Mouse (Mus musculus) heart, adult 8-10 months (tissue): ENCODE data around the gene Arid1b. TPM values are rescaled to one million over a fixed set of nuclear protein-coding genes. Genes with fewer than 3 reads are reported as not detected.

Experiments
- DNase-seq: peaks from one replicate; pipeline ENCODE4 v3.0.0; 2022; ENCODE audit warnings: low spot score
- total RNA-seq, 4 experiments: library from RNA; stranded (reverse); gene quantifications; 2 replicates each; pipeline ENCODE4 v1.2.4; 2022

Arid1b gene
- total RNA-seq, 4 experiments from 2014 or later, result 25.0 to 27.2 (median 26.2) TPM

DNA sequence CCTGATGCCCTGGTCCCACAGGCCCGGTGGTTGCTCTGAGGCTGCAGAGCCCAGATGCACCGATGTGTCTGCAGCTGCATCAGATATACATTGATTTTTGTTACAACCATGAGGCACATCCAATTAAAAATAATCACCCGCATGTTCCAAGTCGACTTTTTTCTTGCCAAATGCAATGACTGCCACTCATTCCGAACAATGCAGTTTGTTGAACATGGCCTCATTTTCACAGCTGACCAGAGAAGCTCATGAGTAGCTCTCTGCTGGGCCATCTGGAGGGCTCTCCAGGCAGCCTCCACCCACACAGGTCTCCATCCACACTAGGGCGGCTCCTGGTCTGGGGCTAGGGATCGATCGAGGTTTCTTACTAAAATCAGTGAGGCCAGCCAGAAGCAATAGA is 378.8 kb downstream of the Arid1b start:
- DNase-seq, result no peak

DNA sequence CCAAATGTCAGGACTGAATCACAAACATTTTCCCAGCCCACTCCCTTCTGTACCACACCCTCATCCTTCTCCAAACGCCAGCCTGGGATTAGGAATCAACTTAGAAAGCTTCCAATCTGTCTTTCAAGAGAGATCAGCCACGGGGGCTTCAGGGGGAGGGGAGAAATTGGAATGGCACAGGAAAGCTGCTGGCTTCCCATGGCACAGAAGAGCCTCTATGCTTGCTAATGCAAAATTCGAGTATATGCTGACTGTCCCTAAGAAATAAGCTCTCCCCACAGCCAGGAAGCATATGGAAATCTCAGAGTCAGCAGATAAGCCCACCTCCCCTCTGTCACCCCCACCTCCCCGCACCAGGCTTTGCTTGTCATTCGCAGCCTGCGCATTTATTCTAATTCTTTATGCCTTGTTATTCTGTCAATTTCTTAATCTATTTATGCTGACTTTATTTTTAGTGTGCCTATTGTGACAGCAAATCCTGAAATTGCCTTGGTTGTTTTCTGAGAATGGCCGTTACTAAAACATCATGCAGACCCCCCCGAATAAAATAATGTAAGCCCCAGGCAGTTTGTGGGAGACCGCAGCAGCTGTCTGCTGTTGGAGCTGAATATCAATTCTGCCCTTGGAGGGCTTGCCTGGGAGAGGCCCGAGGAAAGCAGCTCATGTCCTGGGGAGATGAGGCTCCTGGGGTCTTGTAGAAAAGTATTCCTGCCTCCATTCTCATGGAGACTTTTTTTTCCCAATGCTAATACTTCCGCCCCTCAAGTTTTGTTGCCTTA is 383.2 kb downstream of the Arid1b start:
- DNase-seq, result no peak

DNA sequence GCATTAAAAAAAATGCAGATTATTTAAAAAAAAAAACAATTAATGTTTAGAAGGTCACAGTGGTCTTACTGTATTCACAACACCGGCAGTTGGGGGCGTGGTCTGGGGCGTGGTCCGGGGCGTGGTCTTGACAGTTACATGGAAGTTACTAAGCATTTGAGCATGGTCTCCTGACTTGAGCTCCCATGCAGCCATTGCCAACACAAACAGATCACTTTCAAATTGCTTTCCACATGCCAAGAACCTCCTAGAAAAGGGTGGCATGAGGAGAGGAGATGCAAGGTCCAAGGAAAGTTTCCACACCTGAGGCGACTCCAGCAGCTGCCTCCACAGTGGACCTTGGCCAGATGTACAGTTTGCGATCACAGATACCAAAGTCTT is 383.8 kb downstream of the Arid1b start:
- no peak for DNase-seq

DNA sequence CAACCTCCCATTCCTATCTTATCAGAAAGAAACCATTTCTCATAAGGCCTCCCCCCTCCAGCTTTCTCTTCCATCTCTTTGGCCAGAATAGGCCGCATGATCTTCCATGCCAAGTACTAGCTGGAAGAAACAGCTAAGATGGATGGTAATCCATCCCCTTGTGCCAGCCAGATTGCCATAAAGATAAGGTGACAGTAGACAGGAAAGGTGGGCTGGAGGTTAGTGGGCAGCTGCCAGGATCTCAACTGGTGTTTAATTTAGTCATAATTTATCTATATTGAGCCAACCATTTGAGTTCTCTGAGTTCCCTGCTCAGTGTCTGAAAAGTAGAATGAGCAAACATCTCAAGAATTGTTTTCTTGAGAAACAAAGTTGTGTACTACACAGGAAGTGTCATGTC is 391.6 kb downstream of the Arid1b start:
- no peak for DNase-seq

DNA sequence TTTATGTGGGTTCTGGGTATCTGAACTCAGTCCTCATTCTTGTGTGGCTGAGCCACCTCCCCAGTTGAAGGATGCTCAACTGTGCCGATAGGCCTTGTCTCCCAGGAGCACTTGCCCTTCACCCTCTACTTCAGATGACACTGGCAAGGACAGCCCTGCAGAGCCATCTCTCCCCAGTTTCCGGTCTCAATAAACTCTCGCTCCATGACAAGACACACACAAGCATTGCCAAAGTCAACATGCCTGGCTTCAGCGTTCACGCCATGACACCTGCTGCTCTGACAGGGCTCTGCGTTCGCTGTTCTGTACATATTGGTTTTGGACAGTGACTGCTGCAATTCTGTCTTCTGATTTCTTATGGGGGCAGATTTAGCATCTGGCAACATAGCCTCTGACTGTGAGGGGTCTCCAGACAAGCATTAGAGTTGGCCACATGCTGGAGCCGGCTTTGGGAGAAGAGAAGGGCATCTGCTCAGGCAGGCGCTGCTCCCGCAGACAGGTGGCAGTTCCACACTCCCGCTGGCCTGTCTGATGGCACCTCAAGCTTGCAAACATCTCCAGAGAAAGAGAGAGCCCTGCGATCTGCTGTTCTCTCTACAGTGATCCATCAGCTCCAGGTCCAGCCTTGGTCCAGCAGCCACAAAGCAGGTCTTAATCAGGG is 392.9 kb downstream of the Arid1b start:
- DNase-seq, result no peak

DNA sequence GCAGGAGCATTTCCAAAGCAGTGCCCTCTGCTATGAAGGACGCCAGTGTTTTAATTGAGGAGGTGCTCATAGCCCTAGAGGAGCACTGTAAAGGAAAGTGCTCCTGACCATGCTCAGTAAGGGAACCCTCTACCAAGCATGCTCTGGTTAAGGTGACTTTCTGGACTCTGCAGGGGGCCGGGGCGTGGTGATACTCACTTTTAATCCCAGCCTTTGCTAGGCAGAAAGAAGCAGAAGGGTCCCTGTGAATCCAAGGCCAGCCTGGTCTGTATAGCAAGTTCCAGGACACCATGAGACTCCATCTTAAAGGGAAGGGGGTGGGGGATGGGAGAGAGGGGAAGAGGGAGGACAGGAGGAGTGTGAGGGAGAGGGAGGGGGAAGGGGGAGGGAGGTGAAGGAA is 394.2 kb downstream of the Arid1b start:
- DNase-seq, result no peak

DNA sequence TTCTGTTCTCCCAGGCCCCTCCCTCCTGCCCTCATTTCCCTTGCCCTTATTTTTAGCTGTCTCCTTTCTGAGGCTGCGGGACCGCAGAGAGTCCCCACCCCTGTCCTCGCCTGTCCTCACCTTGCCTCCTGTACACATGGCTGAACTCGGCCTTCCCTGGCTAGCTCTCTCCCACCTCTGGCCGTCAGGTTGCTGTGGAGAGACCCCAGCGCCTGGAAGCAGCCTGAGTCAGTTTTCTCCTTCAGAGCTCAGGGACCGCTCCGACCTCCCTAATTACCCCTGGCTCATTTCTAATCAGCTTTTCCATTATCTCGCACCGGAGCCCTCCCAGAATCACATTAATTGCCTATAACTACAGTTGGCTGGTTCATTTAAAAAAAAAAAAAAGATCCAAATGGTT is 396.6 kb downstream of the Arid1b start:
- no peak for DNase-seq

DNA sequence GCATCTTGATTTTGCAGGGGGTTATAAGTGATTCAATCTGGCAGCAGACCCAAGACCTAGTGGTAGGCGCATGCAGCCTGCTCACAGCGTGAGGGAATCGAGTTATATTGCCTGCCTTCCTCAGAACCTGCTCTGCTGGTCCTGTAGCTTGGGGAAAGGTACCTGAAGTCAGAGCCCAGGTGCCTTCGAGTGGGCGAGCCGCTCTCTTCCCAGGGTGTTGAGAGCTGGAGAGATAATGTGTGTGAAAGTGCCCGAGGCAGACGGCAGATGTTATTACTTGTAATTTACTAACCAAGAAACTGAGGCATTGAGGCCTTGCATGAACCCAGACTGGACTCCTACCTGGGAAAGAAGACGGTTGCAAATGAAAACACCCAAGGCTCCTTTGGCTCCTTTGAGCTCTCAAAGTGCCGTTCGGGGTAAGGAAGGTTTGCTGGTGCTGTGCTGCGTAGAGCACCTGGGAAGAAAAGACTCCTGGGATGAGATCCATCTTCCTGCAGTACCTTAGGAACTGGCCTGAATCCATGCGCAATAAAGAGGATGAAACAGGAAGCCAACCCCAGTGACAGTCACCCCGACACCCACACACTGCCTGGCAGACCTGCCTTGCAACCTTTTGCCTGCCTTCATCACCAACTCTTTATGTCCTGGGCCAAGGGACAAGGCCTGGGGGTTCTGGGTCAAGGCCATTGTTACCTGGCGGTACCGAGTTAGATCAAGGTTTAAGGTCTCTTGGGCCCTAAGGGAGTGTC is 401.5 kb downstream of the Arid1b start:
- DNase-seq, result no peak

DNA sequence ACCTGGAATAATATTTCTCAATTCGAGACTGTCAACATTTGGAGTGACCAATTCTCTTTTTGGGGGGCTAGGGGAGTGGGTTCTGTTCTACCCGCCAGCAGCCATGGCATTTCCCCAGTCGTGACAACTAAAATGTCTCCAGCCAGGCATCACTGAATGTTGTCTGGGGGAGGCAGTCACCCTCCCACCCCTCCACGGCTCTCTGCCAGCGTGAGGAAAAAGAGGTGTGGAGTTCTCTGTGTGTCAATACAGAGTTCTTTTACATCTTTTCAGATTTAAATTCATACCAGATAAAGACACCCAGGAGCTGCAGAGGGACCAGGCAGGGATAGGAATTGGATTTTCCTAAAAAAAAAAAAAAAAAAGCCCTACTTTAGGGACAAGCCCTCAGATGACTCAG is 402.1 kb downstream of the Arid1b start:
- no peak for DNase-seq
